Mouse (Mus musculus) embryonic facial prominence, embryonic 15.5 days (tissue): ENCODE measurements at regions not wholly inside any gene's neighbourhood (a gene's known extent, or its start where the extent isn't known, plus 50 kb on each side); places are given as distances from the start of the nearest gene placed in this dataset.
A peak's percentile ranks its signal among the peaks of the same experiment; 100 is the strongest.

Source experiments
- ATAC-seq: fragments of 200-750 bp; cut with Nextera tagmentation; 2 replicates; pipeline ENCODE4 v1.8.0; 2017; ENCODE audit warnings: low read depth, moderate TSS enrichment; ENCODE audit not compliant: insufficient number of reproducible peaks, low FRiP score, low TSS enrichment
- H3K27ac ChIP-seq: fragments of 300-500 bp; sonication (generic); replicated peaks from 2 replicates; pipeline ENCODE4 v1.5.1; 2015; ENCODE audit warnings: mild to moderate bottlenecking, inconsistent platforms
- H3K27me3 ChIP-seq: fragments of 300-500 bp; sonication (generic); 2 replicates; pipeline ENCODE4 v1.6.1; 2015; ENCODE audit warnings: inconsistent platforms
- H3K36me3 ChIP-seq: fragments of 300-500 bp; sonication (generic); 2 replicates; pipeline ENCODE4 v1.6.1; 2015; ENCODE audit warnings: mild to moderate bottlenecking, inconsistent platforms
- H3K4me1 ChIP-seq: fragments of 300-500 bp; sonication (generic); 2 replicates; pipeline ENCODE4 v1.6.1; 2015; ENCODE audit warnings: inconsistent platforms
- H3K4me2 ChIP-seq: fragments of 300-500 bp; sonication (generic); replicated peaks from 2 replicates; pipeline ENCODE4 v1.6.1; 2015; ENCODE audit warnings: mild to moderate bottlenecking, inconsistent platforms
- H3K4me3 ChIP-seq: fragments of 300-500 bp; sonication (generic); replicated peaks from 2 replicates; pipeline ENCODE4 v1.5.1; 2015; ENCODE audit warnings: mild to moderate bottlenecking, inconsistent platforms
- H3K9ac ChIP-seq: fragments of 300-500 bp; sonication (generic); 2 replicates; pipeline ENCODE4 v1.6.1; 2015; ENCODE audit warnings: inconsistent platforms
- H3K9me3 ChIP-seq: fragments of 300-500 bp; sonication (generic); replicated peaks from 2 replicates; pipeline ENCODE4 v1.6.1; 2016; ENCODE audit warnings: inconsistent platforms
- WGBS: fragments of 180-500 bp; shearing (Covaris S2); methylation state at CpG from one replicate; pipeline ENCODE4 v1.1.7; 2015; 5-methylcytosine and 5-hydroxymethylcytosine counted together

GRCm38 (mm10) chr14:114662028-114662427 lies 430.0 kb upstream of the Gpc5 start:
- Histone ChIP-seq H3K27ac (no peak overlapping the region), H3K4me3 (no peak overlapping the region), H3K9ac (no peak overlapping the region), H3K36me3 (no peaks in the 10 kb centered on the region), H3K9me3 (no peaks in the 10 kb centered on the region), H3K4me1 (no peaks in the 10 kb centered on the region), H3K27me3 (no peaks in the 10 kb centered on the region), H3K4me2 (no peak overlapping the region)
- WGBS: 44% methylated on average over 2 of the region's 2 CpGs
- ATAC-seq: no peak

- no peak overlapping the region for H3K4me3 ChIP-seq
- H3K36me3 ChIP-seq: no peaks in the 10 kb centered on the region
- H3K9ac ChIP-seq: no peak overlapping the region
- no peaks in the 10 kb centered on the region for H3K9me3 ChIP-seq
- H3K4me1 ChIP-seq: no peaks in the 10 kb centered on the region
- H3K27me3 ChIP-seq: no peaks in the 10 kb centered on the region
- no peak overlapping the region for H3K27ac ChIP-seq
- 70% methylated on average over 1 of the region's 1 CpGs for WGBS
- H3K4me2 ChIP-seq: no peak overlapping the region
- no peak for ATAC-seq
These were observed 406.9 kb upstream of the Gpc5 start for GRCm38 (mm10) chr14:114685133-114685532.

GRCm38 (mm10) chr14:114694930-114695329 lies 397.1 kb upstream of the Gpc5 start:
- H3K4me3 ChIP-seq: no peak overlapping the region
- H3K9ac ChIP-seq: no peak overlapping the region
- no peak overlapping the region for H3K27ac ChIP-seq
- H3K36me3 ChIP-seq: no peaks in the 10 kb centered on the region
- H3K9me3 ChIP-seq: no peaks in the 10 kb centered on the region
- H3K4me1 ChIP-seq: no peaks in the 10 kb centered on the region
- no peaks in the 10 kb centered on the region for H3K27me3 ChIP-seq
- no peak for ATAC-seq
- H3K4me2 ChIP-seq: no peak overlapping the region
- WGBS: 49% methylated on average over 1 of the region's 1 CpGs

- no peak overlapping the region for H3K4me2 ChIP-seq
- H3K9ac ChIP-seq: no peak overlapping the region
- H3K4me3 ChIP-seq: no peak overlapping the region
- no peaks in the 10 kb centered on the region for H3K9me3 ChIP-seq
- no peak overlapping the region for H3K27ac ChIP-seq
- H3K4me1 ChIP-seq: no peaks in the 10 kb centered on the region
- H3K36me3 ChIP-seq: no peaks in the 10 kb centered on the region
- ATAC-seq: no peak
- WGBS: 66% methylated on average over 4 of the region's 4 CpGs
- no peaks in the 10 kb centered on the region for H3K27me3 ChIP-seq
These were observed 394.5 kb upstream of the Gpc5 start for GRCm38 (mm10) chr14:114697543-114697942.

- WGBS: 45% methylated on average over 1 of the region's 1 CpGs
- ATAC-seq: no peak
These were observed 368.9 kb upstream of the Gpc5 start for GRCm38 (mm10) chr14:114723080-114723479.

GRCm38 (mm10) chr14:114767323-114767722 lies 324.7 kb upstream of the Gpc5 start:
- H3K9ac ChIP-seq: no peak overlapping the region
- H3K4me2 ChIP-seq: no peak overlapping the region
- no peaks in the 10 kb centered on the region for H3K4me1 ChIP-seq
- no peak for ATAC-seq
- H3K9me3 ChIP-seq: no peaks in the 10 kb centered on the region
- no peak overlapping the region for H3K27ac ChIP-seq
- WGBS: 83% methylated on average over 5 of the region's 5 CpGs
- no peaks in the 10 kb centered on the region for H3K36me3 ChIP-seq
- no peak overlapping the region for H3K4me3 ChIP-seq
- H3K27me3 ChIP-seq: no peaks in the 10 kb centered on the region

More at GRCm38 (mm10) chr14:114723080-114723479, 368.9 kb upstream of the Gpc5 start:
- no peaks in the 10 kb centered on the region for H3K36me3 ChIP-seq
- no peak overlapping the region for H3K4me2 ChIP-seq
- no peak overlapping the region for H3K27ac ChIP-seq
- H3K9me3 ChIP-seq: no peaks in the 10 kb centered on the region
- no peak overlapping the region for H3K9ac ChIP-seq
- H3K27me3 ChIP-seq: no peaks in the 10 kb centered on the region
- H3K4me1 ChIP-seq: no peaks in the 10 kb centered on the region
- no peak overlapping the region for H3K4me3 ChIP-seq

- WGBS: 61% methylated on average over 2 of the region's 2 CpGs
- 0 out of 2 replicates have a peak, but pooled peaks have one; percentile 11 for ATAC-seq
- Histone ChIP-seq H3K4me1 (no peaks in the 10 kb centered on the region), H3K36me3 (no peaks in the 10 kb centered on the region), H3K27me3 (no peaks in the 10 kb centered on the region), H3K4me3 (no peak overlapping the region), H3K4me2 (no peak overlapping the region), H3K9ac (no peak overlapping the region), H3K27ac (no peak overlapping the region), H3K9me3 (no peaks in the 10 kb centered on the region)
These were observed 315.3 kb upstream of the Gpc5 start for GRCm38 (mm10) chr14:114776723-114777122.

- Histone ChIP-seq H3K9ac (no peak overlapping the region), H3K4me2 (no peak overlapping the region), H3K4me3 (no peak overlapping the region), H3K27ac (no peak overlapping the region), H3K9me3 (no peaks in the 10 kb centered on the region), H3K4me1 (no peaks in the 10 kb centered on the region), H3K27me3 (no peaks in the 10 kb centered on the region), H3K36me3 (no peaks in the 10 kb centered on the region)
- ATAC-seq: no peak
- WGBS: 96% methylated on average over 3 of the region's 3 CpGs
These were observed 310.2 kb upstream of the Gpc5 start for GRCm38 (mm10) chr14:114781821-114782220.

GRCm38 (mm10) chr14:114790946-114791830 lies 300.8 kb upstream of the Gpc5 start:
- H3K4me1 ChIP-seq: no peaks in the 10 kb centered on the region
- no peak overlapping the region for H3K9ac ChIP-seq
- no peaks in the 10 kb centered on the region for H3K9me3 ChIP-seq
- H3K27me3 ChIP-seq: no peaks in the 10 kb centered on the region
- 21% methylated on average over 13 of the region's 13 CpGs for WGBS
- H3K4me3 ChIP-seq: peak overlapping the region; percentile 21; the same call in 1 of the 2 replicates
- H3K27ac ChIP-seq: no peak overlapping the region
- H3K4me2 ChIP-seq: peak overlapping the region; percentile 34; the same call in 1 of the 2 replicates
- no peak for ATAC-seq
- H3K36me3 ChIP-seq: no peaks in the 10 kb centered on the region

- 63% methylated on average over 4 of the region's 4 CpGs for WGBS
- H3K36me3 ChIP-seq: no peaks in the 10 kb centered on the region
- H3K9me3 ChIP-seq: no peaks in the 10 kb centered on the region
- no peak overlapping the region for H3K27ac ChIP-seq
- H3K27me3 ChIP-seq: no peaks in the 10 kb centered on the region
- no peak overlapping the region for H3K4me2 ChIP-seq
- ATAC-seq: no peak
- no peak overlapping the region for H3K4me3 ChIP-seq
- no peaks in the 10 kb centered on the region for H3K4me1 ChIP-seq
- no peak overlapping the region for H3K9ac ChIP-seq
These were observed 300.2 kb upstream of the Gpc5 start for GRCm38 (mm10) chr14:114791831-114792224.

- H3K9me3 ChIP-seq: no peaks in the 10 kb centered on the region
- no peak for ATAC-seq
- no peak overlapping the region for H3K4me3 ChIP-seq
- no peak overlapping the region for H3K9ac ChIP-seq
- WGBS: 84% methylated on average over 11 of the region's 11 CpGs
- H3K4me2 ChIP-seq: no peak overlapping the region
- H3K27ac ChIP-seq: no peak overlapping the region
- H3K27me3 ChIP-seq: no peaks in the 10 kb centered on the region
- H3K4me1 ChIP-seq: no peaks in the 10 kb centered on the region
- H3K36me3 ChIP-seq: no peaks in the 10 kb centered on the region
These were observed 287.4 kb upstream of the Gpc5 start for GRCm38 (mm10) chr14:114804643-114805042.

- Histone ChIP-seq H3K27ac (no peak overlapping the region), H3K27me3 (no peaks in the 10 kb centered on the region), H3K4me1 (no peaks in the 10 kb centered on the region), H3K36me3 (no peaks in the 10 kb centered on the region), H3K4me2 (no peak overlapping the region), H3K4me3 (no peak overlapping the region), H3K9me3 (no peaks in the 10 kb centered on the region), H3K9ac (no peak overlapping the region)
- no peak for ATAC-seq
- WGBS: 73% methylated on average over 2 of the region's 2 CpGs
These were observed 283.4 kb upstream of the Gpc5 start for GRCm38 (mm10) chr14:114808621-114809020.
